Mouse (Mus musculus): ENCODE data around the gene Nudt4.
A peak's percentile ranks its signal among the peaks of the same experiment; 100 is the strongest.

GRCm38 (mm10) chr10:95508793-95509192, 55.2 kb downstream of the Nudt4 start:
- no peak for TF ChIP-seq FOSL1 (IDR thresholded peaks at IDR 0.05; ENCODE audit: insufficient read depth, low read length, poor library complexity, severe bottlenecking)
- no peak for TF ChIP-seq CTCF (IDR thresholded peaks at IDR 0.05; ENCODE audit: control insufficient read depth, insufficient read depth, insufficient read length)
- TF ChIP-seq MYOD1 (IDR thresholded peaks at IDR 0.05; ENCODE audit: control insufficient read depth, insufficient read length, low read depth) = no peak
- no peak for TF ChIP-seq MAX (IDR thresholded peaks at IDR 0.05)
- no peak for TF ChIP-seq USF1 (IDR thresholded peaks at IDR 0.05; ENCODE audit: low read depth)
- no peak for TF ChIP-seq MYOG (IDR thresholded peaks at IDR 0.05; ENCODE audit: control insufficient read depth, extremely low read depth, insufficient read length)
- peak; percentile 28 for TF ChIP-seq CEBPB (IDR thresholded peaks at IDR 0.05; ENCODE audit: low read depth)

Data from C2C12 (cell line).